Mouse (Mus musculus): ENCODE data around the gene Pold1. TPM values are rescaled to one million over a fixed set of nuclear protein-coding genes. Genes with fewer than 3 reads are reported as not detected.

The Pold1 gene
- 51.8 and 58.5 TPM in 2 replicates for polyA plus RNA-seq (2014; fragmentation: Nextera tagmentation; extraction: Ambion mirVana)

- Histone ChIP-seq H3K4me1 (ENCODE audit: control insufficient read depth, insufficient read depth, low read length) (peaks cover 17% of the 10 kb centered on the region), H3K4me2 (peak within 1 kb of the TSS; percentile 77), H3K36me3 (ENCODE audit: control insufficient read depth, insufficient read depth, low read length) (peaks cover 18% of the 10 kb centered on the region), H3K4me3 (ENCODE audit: low read depth, low read length) (peak within 1 kb of the TSS; percentile 56), H3K27ac (ENCODE audit: low read depth, low read length) (no peak within 1 kb of the TSS), H3K27me3 (ENCODE audit: control insufficient read depth, insufficient read depth, low read length) (no peaks in the 10 kb centered on the region), H3K9ac (ENCODE audit: low read length) (peak within 1 kb of the TSS; percentile 70), H3K9me3 (ENCODE audit: control insufficient read depth, low read length) (0 out of 2 replicates have a peak, but pooled peaks cover 3% of the 10 kb centered on the region)
- ATAC-seq (ENCODE audit: low FRiP score) (peak; percentile 92), DNase-seq (ENCODE audit: low spot score, missing footprints) (peak; percentile 100)
- under 1% methylated on average over 43 of the region's 43 CpGs for WGBS
Measured at GRCm38 (mm10) chr7:44548497-44549087, at the start of gene Pold1. TSS of gene Pold1 (minus strand) at chr7:44548849.

GRCm38 (mm10) chr7:44598336-44598735 lies 49.7 kb upstream of the Pold1 start:
- Histone ChIP-seq H3K9ac (ENCODE audit: low read length) (no peak overlapping the region), H3K4me1 (ENCODE audit: control insufficient read depth, insufficient read depth, low read length) (peaks cover 22% of the 10 kb centered on the region), H3K27ac (ENCODE audit: low read depth, low read length) (no peak overlapping the region), H3K4me3 (ENCODE audit: low read depth, low read length) (no peak overlapping the region), H3K27me3 (ENCODE audit: control insufficient read depth, insufficient read depth, low read length) (peaks cover 12% of the 10 kb centered on the region), H3K4me2 (no peak overlapping the region), H3K9me3 (ENCODE audit: control insufficient read depth, low read length) (no peaks in the 10 kb centered on the region), H3K36me3 (ENCODE audit: control insufficient read depth, insufficient read depth, low read length) (no peaks in the 10 kb centered on the region)
- DNase-seq (ENCODE audit: low spot score, missing footprints) (no peak), ATAC-seq (ENCODE audit: low FRiP score) (no peak)
- 84% methylated on average over 11 of the region's 12 CpGs for WGBS

- Histone ChIP-seq H3K9ac (ENCODE audit: low read length) (no peak overlapping the region), H3K36me3 (ENCODE audit: control insufficient read depth, insufficient read depth, low read length) (no peaks in the 10 kb centered on the region), H3K9me3 (ENCODE audit: control insufficient read depth, low read length) (no peaks in the 10 kb centered on the region), H3K4me3 (ENCODE audit: low read depth, low read length) (no peak overlapping the region), H3K27ac (ENCODE audit: low read depth, low read length) (no peak overlapping the region), H3K27me3 (ENCODE audit: control insufficient read depth, insufficient read depth, low read length) (peaks cover 16% of the 10 kb centered on the region), H3K4me2 (no peak overlapping the region), H3K4me1 (ENCODE audit: control insufficient read depth, insufficient read depth, low read length) (peaks cover 21% of the 10 kb centered on the region)
- 84% methylated on average over 4 of the region's 4 CpGs for WGBS
- no peak for ATAC-seq (ENCODE audit: low FRiP score)
- peak; percentile 67 for DNase-seq (ENCODE audit: low spot score, missing footprints)
Measured at GRCm38 (mm10) chr7:44597666-44598065, 49.0 kb upstream of the Pold1 start.

- 65% methylated on average over 5 of the region's 5 CpGs for WGBS
- peak; percentile 53 for DNase-seq (ENCODE audit: low spot score, missing footprints)
- no peak for ATAC-seq (ENCODE audit: low FRiP score)
- Histone ChIP-seq H3K27me3 (ENCODE audit: control insufficient read depth, insufficient read depth, low read length) (peaks cover 19% of the 10 kb centered on the region), H3K4me1 (ENCODE audit: control insufficient read depth, insufficient read depth, low read length) (peaks cover 16% of the 10 kb centered on the region), H3K9ac (ENCODE audit: low read length) (no peak overlapping the region), H3K9me3 (ENCODE audit: control insufficient read depth, low read length) (no peaks in the 10 kb centered on the region), H3K36me3 (ENCODE audit: control insufficient read depth, insufficient read depth, low read length) (no peaks in the 10 kb centered on the region), H3K4me3 (ENCODE audit: low read depth, low read length) (no peak overlapping the region), H3K4me2 (no peak overlapping the region), H3K27ac (ENCODE audit: low read depth, low read length) (no peak overlapping the region)
Measured at GRCm38 (mm10) chr7:44596996-44597538, 48.4 kb upstream of the Pold1 start.

GRCm38 (mm10) chr7:44596051-44596450 lies 47.4 kb upstream of the Pold1 start:
- Histone ChIP-seq H3K36me3 (ENCODE audit: control insufficient read depth, insufficient read depth, low read length) (no peaks in the 10 kb centered on the region), H3K4me2 (no peak overlapping the region), H3K4me1 (ENCODE audit: control insufficient read depth, insufficient read depth, low read length) (peaks cover 22% of the 10 kb centered on the region), H3K27me3 (ENCODE audit: control insufficient read depth, insufficient read depth, low read length) (peaks cover 24% of the 10 kb centered on the region), H3K9ac (ENCODE audit: low read length) (no peak overlapping the region), H3K27ac (ENCODE audit: low read depth, low read length) (no peak overlapping the region), H3K9me3 (ENCODE audit: control insufficient read depth, low read length) (no peaks in the 10 kb centered on the region), H3K4me3 (ENCODE audit: low read depth, low read length) (no peak overlapping the region)
- WGBS: 88% methylated on average over 6 of the region's 6 CpGs
- DNase-seq (ENCODE audit: low spot score, missing footprints) (no peak), ATAC-seq (ENCODE audit: low FRiP score) (no peak)

- no peak overlapping the region for H3K4me2 ChIP-seq
- ATAC-seq (ENCODE audit: low FRiP score) (no peak), DNase-seq (ENCODE audit: low spot score, missing footprints) (no peak)
- no peaks in the 10 kb centered on the region for H3K36me3 ChIP-seq (ENCODE audit: control insufficient read depth, insufficient read depth, low read length)
- no peaks in the 10 kb centered on the region for H3K9me3 ChIP-seq (ENCODE audit: control insufficient read depth, low read length)
- no peak overlapping the region for H3K4me3 ChIP-seq (ENCODE audit: low read depth, low read length)
- 93% methylated on average over 20 of the region's 20 CpGs for WGBS
- H3K27ac ChIP-seq (ENCODE audit: low read depth, low read length): no peak overlapping the region
- H3K27me3 ChIP-seq (ENCODE audit: control insufficient read depth, insufficient read depth, low read length): peaks cover 25% of the 10 kb centered on the region
- peaks cover 23% of the 10 kb centered on the region for H3K4me1 ChIP-seq (ENCODE audit: control insufficient read depth, insufficient read depth, low read length)
- no peak overlapping the region for H3K9ac ChIP-seq (ENCODE audit: low read length)
Measured at GRCm38 (mm10) chr7:44595131-44595561, 46.5 kb upstream of the Pold1 start.

- DNase-seq (ENCODE audit: low spot score, missing footprints) (no peak), ATAC-seq (ENCODE audit: low FRiP score) (no peak)
- peak overlapping the region; percentile 41 for H3K4me2 ChIP-seq
- H3K4me1 ChIP-seq (ENCODE audit: control insufficient read depth, insufficient read depth, low read length): peaks cover 30% of the 10 kb centered on the region
- no peak overlapping the region for H3K4me3 ChIP-seq (ENCODE audit: low read depth, low read length)
- peaks cover 28% of the 10 kb centered on the region for H3K27me3 ChIP-seq (ENCODE audit: control insufficient read depth, insufficient read depth, low read length)
- no peaks in the 10 kb centered on the region for H3K36me3 ChIP-seq (ENCODE audit: control insufficient read depth, insufficient read depth, low read length)
- H3K27ac ChIP-seq (ENCODE audit: low read depth, low read length): peak overlapping the region; percentile 35; the same call in 1 of the 2 replicates
- WGBS: 68% methylated on average over 6 of the region's 6 CpGs
- peak overlapping the region; percentile 27; the same call in 1 of the 2 replicates for H3K9ac ChIP-seq (ENCODE audit: low read length)
- no peaks in the 10 kb centered on the region for H3K9me3 ChIP-seq (ENCODE audit: control insufficient read depth, low read length)
Measured at GRCm38 (mm10) chr7:44594291-44594690, 45.6 kb upstream of the Pold1 start.

GRCm38 (mm10) chr7:44593775-44594174 lies 45.1 kb upstream of the Pold1 start:
- Histone ChIP-seq H3K4me3 (ENCODE audit: low read depth, low read length) (no peak overlapping the region), H3K4me1 (ENCODE audit: control insufficient read depth, insufficient read depth, low read length) (peaks cover 30% of the 10 kb centered on the region), H3K27ac (ENCODE audit: low read depth, low read length) (peak overlapping the region; percentile 35; the same call in 1 of the 2 replicates), H3K9ac (ENCODE audit: low read length) (peak overlapping the region; percentile 27; the same call in 1 of the 2 replicates), H3K36me3 (ENCODE audit: control insufficient read depth, insufficient read depth, low read length) (no peaks in the 10 kb centered on the region), H3K9me3 (ENCODE audit: control insufficient read depth, low read length) (no peaks in the 10 kb centered on the region), H3K27me3 (ENCODE audit: control insufficient read depth, insufficient read depth, low read length) (peaks cover 28% of the 10 kb centered on the region), H3K4me2 (peak overlapping the region; percentile 41)
- peak; percentile 73 for ATAC-seq (ENCODE audit: low FRiP score)
- DNase-seq (ENCODE audit: low spot score, missing footprints): peak; percentile 100
- 0% methylated on average over 22 of the region's 22 CpGs for WGBS

- Histone ChIP-seq H3K4me1 (ENCODE audit: control insufficient read depth, insufficient read depth, low read length) (peaks cover 37% of the 10 kb centered on the region), H3K9ac (ENCODE audit: low read length) (no peak overlapping the region)
Measured at GRCm38 (mm10) chr7:44593051-44593450, 44.4 kb upstream of the Pold1 start.

More at GRCm38 (mm10) chr7:44593051-44593450, 44.4 kb upstream of the Pold1 start:
- Histone ChIP-seq H3K27ac (ENCODE audit: low read depth, low read length) (no peak overlapping the region), H3K4me2 (peak overlapping the region; percentile 41; the same call in 1 of the 2 replicates), H3K27me3 (ENCODE audit: control insufficient read depth, insufficient read depth, low read length) (peaks cover 35% of the 10 kb centered on the region), H3K9me3 (ENCODE audit: control insufficient read depth, low read length) (no peaks in the 10 kb centered on the region), H3K36me3 (ENCODE audit: control insufficient read depth, insufficient read depth, low read length) (no peaks in the 10 kb centered on the region), H3K4me3 (ENCODE audit: low read depth, low read length) (no peak overlapping the region)
- 4% methylated on average over 15 of the region's 15 CpGs for WGBS
- DNase-seq (ENCODE audit: low spot score, missing footprints) (no peak), ATAC-seq (ENCODE audit: low FRiP score) (no peak)
